Mouse (Mus musculus) left cerebral cortex, adult 18-20 months (tissue): ENCODE results near the gene Cdkl3. TPM values are rescaled to one million over a fixed set of nuclear protein-coding genes. Genes with fewer than 3 reads are reported as not detected.

ENCODE experiments used
- DNase-seq, 2 experiments: peaks; one replicate each; pipeline ENCODE4 v3.0.0; 2021 to 2022; ENCODE audit warnings: low spot score in 2 of 2, mixed read lengths in 1 of 2
- total RNA-seq, 2 experiments: library from RNA; stranded (reverse); gene quantifications; 2 replicates each; pipeline ENCODE4 v1.2.3; 2021

The Cdkl3 gene
- total RNA-seq, 2 experiments from 2014 or later, result 16.8 to 18.0 TPM

DNA sequence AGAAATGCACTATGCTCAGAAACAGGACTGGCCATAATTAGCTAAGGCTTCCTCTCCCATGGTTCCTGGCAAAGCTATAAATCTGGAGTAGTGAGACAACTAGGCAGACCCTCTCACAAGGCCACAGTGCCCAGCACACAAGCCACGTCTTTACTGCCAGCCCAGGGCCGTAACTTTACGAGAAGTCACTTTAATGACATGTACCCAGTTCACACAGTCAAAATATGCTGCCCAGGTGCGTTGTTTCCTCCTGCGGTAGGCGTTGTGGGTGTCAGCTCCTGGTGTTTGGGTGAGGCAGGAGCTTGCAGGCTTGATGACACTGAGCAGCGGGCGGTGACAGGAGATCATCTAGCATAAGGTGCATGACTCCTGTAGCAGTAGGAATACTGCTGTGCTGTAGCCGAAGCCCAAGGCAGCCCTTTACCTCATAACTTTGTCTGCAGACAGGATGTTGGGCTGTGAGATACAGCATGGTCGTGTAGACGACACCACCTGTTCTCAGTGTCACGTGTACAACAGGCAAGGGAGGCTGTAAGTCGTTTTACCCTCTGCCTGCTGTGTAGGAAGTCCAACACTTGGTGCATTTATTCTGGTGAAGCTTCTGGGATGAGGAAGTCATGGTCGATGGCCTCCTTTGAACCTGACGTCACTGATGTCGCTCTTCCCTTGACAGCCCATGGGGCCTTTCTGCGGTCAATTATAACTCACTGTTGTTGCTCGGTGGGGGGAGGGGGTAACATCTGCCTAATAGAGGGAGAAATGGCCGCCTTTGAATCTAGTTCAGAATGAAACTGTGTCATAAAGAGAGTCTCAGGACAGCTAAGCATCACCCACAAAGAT lies 72.0 kb downstream of the Cdkl3 start:
- DNase-seq, result no peak

DNA sequence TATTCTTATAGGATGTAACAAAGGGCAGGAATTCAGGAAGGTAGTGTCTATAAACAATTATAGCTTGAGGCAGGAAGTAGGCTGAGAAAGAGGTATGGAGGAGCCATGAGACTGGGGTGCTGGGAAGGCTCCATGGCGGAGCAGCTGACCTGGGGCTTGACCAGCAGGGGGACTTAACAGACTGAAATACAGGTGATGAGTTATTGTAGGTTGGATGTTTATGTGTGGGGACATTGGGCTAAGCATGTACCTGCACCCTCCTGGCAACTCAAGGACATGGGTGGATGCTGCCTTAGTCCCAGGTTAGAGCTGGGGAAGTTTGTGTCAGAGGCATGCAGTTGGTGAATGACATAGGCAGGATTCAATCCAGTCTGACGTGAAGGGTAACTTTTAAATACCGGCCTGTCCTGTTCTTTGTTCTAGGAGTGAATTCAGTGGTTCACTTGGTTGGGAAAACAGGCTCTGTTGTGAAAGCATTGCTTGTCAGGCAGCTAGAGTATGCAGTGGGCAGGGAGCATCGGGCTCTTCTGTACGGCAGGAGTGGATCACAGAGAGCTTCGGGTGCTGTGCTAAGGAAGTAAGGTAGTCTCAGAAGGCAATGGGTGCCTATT lies 72.8 kb downstream of the Cdkl3 start:
- DNase-seq, result no peak

DNA sequence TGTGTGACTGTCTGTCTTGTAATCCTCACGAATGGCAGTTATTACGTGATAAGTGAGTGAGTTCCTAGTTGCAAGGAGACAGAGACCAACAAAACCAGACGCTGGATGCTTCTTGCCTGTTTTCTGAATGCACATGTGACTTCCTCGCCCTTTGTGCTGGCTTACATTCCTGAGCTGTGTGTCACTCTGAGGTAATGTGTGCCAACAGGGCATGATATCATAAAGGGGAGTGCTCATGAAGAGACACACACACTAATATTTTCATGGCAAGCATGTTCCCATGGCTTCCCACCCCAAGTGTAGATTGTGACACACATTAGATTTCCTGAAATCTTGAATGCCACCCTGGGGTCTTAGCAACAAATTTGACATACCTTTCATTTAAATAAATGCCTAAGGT lies 73.9 kb downstream of the Cdkl3 start:
- DNase-seq, result no peak

DNA sequence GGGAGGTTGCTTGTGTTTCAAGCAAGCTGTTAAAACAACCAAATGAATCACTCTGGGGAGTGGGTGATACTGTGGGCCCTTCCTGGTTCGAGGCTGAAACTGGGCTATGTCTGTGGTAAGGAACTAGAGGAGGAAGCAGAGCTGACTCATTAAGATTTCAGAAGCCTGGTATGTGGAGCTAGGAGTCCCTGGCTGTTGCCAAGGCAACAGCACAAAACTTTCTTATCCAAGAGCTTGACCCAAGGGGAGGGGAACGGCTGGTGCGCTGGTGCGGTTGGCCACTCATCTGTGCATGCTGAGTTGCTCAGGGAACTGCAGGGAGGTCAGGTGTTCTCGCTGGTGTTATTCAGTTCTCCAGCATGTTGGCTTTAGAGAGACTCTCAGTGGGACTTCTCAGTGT lies 76.0 kb downstream of the Cdkl3 start:
- DNase-seq, result peak in 1 of 2 experiments; percentile 12

DNA sequence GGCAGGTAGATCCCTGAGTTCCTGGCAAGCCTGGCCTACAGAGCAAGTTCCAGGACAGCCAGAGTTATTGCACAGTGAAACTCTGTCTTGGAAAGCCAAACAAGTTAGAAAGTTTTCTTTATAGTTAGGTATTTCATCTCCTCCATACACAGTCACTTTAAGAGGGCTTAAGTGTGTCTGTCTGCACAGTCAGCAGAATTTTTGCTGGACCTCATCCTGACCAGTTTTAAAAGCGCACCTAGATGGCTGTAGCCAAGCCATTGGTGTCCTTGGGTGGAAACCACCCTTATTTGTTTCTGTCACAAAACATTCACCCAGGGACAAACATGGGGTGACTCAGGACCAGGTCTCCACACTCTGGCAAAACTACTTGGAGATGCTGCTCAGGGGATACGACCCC lies 76.6 kb downstream of the Cdkl3 start:
- DNase-seq, result no peak

DNA sequence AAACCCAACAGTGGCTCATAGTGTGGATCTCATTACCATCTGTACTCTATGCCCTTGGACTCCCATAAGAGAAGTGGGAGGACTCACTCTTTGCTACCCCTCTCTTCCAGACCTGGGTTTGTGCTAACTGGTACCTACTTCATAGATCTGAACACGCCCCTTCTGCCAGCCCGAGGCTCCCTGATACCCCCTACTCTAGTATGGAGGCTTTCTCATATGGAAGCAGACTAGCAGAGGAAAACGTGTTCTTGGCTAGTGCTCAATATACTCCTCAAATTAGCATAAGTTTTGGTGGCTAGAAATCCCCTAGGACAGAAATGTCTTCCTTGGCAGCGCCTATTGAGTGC lies 81.8 kb downstream of the Cdkl3 start:
- no peak for DNase-seq

DNA sequence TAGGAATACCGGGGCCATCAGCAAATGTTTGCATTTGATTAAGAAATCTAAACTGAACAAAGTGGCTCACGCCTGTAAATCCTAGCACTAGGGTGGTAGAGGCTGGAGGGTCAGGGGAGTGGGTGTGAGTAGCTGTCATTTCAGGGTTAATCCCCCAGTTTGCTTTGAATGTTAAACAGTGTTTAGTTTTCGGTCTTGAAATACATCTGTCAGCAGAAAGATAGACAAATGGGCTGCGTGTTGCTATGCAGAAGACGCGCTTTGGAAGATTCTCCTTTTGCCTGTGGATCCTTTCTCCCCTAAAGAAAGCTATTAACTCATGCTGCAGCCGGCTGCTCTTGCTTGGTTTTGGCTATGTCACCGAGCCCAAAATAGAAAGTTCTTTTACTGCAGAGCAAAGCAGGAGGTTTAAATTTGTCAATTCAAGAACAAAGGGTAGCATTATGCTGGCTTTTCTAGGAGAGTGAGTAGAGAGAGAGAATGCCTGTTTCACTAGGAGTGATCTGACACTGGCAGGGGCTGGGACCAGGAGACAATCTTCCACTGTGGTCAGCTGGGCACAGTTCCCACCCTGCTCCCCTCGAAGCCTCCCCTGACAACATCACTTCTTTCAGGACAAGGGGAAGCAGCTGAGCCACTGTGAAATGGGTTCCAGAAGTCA lies 82.3 kb downstream of the Cdkl3 start:
- DNase-seq, result peak; percentile 32 to 45

DNA sequence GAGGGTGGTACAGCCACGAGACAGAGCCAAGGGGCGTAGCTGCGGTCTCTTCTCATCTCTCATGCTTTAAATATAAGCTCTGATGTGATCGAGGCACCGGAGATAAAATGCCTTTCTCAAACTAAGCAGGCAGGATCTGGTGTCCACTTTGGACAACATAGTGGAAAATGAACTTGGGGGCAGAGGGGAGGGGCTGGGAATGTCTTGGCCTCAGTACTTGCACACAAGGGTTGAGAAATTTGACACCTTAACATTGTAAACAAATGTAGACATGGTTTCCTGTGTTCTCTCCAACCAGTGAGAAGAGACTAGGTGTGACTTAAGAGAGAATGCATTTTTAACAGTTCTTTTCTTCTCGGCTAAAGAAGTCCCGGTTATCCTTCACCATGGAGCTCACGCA lies 85.3 kb downstream of the Cdkl3 start:
- no peak for DNase-seq

DNA sequence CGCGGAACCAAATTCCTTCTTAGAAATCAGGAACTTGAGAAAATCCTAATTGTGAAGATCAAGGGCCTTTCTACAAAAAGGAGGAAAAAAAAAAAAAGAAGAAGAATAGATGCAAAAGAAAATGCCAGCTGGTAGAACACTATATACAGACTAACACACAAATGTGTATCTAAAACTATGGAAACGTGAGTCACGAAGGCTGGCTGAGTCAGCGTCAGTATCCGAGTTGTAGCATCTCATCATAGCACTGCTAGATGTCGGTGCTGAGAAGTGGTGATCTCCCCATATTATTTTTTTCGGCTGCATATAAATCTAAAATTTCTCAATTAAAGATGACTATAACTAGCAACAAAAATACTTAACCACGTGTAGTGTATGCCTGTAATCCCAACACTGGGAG lies 87.2 kb downstream of the Cdkl3 start:
- DNase-seq, result peak; percentile 34 to 47

DNA sequence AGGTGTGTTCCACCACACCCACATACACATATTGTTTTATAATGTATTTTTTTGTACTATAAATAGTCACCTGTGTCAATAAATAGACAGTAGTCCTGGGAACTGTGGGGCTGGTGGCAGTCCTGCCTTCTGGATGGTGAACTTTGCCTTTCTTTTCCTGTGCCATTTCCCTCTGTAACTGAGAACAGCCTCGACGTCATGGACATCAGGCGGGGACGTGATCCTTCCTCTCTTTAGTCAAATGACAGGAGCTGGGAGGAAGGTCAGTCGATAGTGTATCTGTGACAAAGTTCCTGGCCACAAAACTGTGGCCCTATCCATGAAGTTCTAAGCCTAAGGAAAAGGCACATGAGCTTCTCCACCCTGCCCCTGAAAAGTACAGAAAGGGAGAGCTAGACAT lies 90.5 kb downstream of the Cdkl3 start:
- no peak for DNase-seq

DNA sequence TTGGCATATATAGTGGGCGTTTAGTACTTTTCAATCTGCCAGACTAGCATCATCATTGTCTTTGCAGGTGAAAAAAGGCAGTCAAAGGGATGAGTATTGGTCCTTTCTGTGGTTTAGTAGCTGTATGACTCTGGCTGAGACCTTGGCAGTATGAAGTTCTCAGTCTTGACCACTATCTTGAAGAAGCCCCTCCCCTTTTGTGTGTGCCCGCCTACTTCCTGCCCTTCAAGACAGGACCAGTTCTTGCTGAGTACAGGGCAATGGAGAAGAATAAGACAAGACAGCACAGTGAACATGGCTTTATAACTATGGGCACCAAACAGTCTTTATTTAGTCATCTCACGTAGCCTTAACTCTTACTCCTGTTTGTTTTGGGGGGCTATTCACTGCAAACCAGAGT lies 93.0 kb downstream of the Cdkl3 start:
- no peak for DNase-seq

DNA sequence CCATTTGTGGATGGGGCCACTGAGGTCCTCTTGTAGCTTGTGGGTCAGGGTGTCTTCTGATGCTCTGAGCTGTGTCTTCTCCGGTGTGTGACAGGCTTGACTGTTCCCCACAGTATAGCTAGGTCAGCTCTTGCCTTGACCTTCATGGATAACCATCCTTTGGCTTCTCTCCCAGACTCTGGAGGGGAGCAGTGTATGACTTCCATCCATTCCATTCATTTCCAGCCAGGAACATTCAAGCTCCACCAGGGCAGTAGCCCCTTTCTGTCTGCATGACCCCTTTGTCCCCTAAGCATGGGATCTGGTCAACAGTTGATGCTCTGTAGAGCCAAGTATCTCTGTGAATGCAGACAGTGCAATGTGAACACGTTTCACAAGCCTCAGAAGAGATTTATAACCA lies 93.6 kb downstream of the Cdkl3 start:
- DNase-seq, result no peak

DNA sequence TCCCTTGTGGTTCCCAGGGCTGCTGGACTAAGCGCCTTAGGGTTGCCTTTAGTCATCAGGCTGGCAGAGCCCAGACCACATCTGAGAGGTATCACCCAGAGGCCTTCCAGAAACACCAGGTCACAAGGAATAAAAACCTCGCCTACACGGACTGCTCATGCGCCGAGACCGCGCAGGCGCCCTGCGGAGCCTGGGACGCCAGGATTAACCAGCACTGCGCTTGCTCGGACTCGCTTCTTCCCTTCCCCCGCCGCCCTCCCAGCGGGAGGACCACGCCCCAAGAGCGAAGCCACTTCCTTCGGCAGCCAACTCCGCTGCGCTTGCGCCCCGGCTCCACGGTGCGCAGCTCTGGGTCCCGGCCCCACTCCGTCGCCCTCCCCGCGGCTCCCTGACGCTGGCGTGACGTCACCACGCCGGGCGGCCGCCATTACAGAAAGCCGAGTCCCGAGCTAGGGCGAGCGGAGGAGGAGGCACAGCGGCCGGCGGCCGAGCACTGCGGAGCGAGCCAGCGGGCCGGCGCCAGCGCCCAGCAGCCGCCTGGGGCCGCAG lies 94.5 kb downstream of the Cdkl3 start, which contains the start of gene Ppp2ca:
Ppp2ca (plus strand) TSS at position 284 of the 549 bp plus-strand sequence.
- peak; percentile 96 to 99 for DNase-seq

DNA sequence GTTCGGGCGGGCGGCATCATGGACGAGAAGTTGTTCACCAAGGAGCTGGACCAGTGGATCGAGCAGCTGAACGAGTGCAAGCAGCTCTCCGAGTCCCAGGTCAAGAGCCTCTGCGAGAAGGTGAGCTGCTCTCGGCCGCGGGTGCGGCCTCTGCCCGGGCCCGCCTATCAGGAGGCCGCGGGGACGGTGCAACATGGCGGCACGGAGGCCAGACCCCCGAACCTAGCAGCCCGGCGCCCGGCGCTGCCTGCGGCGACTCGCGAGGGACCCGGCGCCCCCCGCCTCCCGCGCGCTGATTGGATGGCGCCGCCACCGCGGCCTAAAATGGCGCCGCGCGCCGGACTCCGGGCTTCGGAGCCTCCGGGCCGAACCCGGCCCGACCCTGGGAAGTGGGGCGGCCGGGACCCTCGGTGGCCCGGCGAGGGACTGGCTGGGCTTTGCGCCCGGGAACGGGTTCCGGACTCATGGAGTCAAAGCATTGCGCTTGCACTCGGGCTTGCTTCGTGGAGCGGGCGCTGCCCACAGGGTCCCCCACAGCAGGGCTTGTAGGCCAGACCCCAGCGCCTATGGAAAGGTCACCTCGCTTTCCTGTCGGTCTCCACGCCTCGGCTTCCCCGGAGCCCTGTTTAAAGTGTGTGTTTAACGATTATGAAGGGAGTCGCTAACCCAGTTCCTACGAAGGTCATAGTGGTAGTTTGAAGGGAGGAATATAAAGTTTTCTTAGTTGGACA lies 95.2 kb downstream of the Cdkl3 start:
- DNase-seq, result peak; percentile 46 to 67

DNA sequence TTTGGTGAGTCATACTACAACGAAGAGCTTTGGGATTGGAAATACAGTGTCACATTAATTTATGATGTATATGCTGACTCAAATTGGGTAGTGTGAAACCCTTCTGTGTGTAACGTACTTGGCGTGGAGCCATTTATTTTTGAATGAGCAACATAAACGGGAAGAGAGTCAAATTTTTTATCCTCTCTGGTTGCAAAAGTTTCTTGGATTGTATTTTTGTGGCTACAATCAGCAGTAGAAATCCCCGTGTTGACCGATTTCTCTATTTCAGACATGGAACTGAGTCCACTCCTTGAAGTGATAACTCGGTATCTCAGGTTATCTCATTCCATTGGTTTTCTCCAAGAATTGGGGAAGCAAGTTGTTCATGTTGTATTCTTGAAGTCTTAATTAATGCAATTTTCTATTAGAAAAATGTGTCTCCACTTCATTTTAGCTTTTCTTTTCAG lies 95.8 kb downstream of the Cdkl3 start:
- DNase-seq, result no peak

DNA sequence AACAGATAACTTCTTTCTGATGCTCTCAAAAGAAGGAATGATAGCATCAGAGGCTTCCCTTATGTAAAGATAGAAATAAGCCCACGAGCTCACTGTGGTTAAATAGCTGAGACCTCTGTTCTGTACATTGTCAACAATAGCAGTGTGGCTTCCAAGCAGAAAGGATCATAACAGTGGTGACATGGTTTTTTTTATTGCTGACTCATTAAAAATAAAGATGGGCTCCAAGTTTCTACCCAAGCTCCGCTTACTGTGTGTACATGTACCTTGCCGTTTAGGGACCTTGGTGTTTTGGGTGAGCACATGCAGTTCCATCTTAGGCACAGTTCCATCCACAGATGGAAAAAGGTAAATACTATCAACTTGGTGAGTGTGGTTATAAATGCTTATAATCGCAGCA lies 99.0 kb downstream of the Cdkl3 start:
- DNase-seq, result no peak

DNA sequence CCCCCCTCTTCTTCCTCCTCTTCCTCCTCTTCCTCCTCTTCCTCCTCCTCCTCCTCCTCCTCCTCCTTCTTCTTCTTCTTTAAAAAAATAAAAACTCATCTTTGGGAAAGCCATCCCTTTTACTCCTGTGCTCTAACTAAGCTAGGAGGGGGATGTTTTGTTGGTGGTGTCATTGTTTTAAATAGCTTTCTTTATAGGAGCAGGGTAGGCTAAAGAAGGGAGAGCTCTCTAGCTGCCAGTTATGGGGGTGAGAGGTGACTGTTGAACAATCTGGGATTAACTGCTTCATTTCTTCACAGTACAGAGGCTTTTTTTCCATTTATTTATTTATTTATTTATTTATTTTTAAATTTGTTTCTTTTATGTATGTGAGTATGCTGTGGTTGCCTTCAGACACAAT lies 101.5 kb downstream of the Cdkl3 start:
- no peak for DNase-seq

DNA sequence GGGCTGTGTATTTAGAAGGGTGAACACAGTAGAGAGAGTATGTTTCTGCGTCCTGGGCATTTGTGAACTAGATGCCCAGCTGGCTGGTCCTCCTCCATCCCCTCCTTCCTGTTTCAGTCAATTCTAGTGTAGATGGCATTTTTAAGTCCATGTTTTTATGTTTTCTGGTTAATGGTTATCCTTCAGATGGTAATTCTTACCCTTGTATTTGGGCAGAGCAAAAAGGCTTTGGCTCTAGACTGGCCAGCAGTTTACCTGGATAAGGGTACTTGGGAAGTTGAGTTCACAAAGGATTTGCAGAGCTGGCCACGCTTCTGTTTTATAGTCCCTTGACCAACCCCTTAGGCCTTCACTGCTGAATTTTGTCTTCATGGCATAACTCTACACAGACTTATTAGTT lies 102.0 kb downstream of the Cdkl3 start:
- no peak for DNase-seq

DNA sequence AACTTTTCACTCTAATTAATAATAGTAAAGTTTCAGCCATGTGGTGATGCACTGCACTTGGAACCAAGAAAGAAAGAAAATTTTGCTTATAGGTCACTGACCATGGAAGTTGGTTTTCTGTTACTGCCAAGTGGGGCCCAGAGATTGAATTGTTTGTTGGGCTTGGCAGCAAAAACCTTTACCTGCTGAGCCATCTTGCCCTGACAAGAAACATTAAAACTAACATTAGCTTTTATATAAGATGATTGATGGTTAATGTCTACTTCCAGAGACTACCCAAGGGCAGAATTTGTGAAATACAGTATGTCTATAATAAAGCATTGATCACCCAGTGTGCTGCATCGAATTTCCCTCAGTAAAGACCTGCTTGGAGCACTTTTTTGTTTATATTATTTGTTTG lies 102.4 kb downstream of the Cdkl3 start:
- DNase-seq, result no peak

DNA sequence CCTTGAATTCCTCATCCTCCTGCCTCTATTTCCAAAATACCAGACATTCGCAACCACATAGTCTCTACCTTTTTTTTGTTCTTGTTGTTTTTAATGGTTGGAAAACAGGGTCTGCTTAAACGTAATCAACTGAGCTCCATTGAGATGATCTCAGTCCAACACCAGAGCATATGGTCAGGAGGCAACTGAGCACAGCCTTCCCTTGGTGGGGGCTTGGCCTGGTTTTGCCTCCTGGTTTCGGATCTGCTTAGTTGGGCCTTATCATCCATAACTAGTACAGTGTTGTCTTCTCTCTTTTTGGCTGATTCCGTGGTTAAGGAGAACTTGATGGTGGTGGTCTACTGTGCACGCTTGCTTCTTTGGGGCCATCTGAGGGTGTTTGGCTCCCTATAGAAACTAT lies 104.8 kb downstream of the Cdkl3 start:
- no peak for DNase-seq

DNA sequence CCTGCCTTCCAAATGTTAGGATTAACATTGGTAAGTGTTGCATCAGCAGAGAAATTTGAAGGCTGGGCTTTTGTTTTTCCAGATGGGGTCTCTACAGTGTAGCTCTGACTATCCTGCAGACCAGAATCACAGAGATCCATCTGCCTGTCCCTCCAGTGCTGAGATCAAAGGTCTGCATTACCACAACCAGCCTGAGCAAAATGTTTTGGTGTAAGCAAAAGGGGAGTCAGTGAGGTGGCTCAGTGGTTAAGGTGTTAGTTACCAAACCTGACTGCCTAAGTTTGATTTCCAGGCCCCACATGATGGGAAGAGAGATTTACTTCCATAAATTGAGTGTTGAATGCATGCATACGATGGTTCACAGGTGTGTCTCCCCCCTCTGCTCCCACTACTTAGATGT lies 105.4 kb downstream of the Cdkl3 start:
- no peak for DNase-seq
